Mouse (Mus musculus): ENCODE measurements around the gene C1qtnf4.

C1qtnf4 gene

GRCm38 (mm10) chr2:90931829-90932228, 46.2 kb downstream of the C1qtnf4 start:
- no peak for DNase-seq (ENCODE audit: low spot score)

GRCm38 (mm10) chr2:90932273-90932672, 46.6 kb downstream of the C1qtnf4 start:
- no peak for DNase-seq (ENCODE audit: low spot score)

GRCm38 (mm10) chr2:90938362-90938761, 52.7 kb downstream of the C1qtnf4 start:
- DNase-seq (ENCODE audit: low spot score): no peak

DNA sequence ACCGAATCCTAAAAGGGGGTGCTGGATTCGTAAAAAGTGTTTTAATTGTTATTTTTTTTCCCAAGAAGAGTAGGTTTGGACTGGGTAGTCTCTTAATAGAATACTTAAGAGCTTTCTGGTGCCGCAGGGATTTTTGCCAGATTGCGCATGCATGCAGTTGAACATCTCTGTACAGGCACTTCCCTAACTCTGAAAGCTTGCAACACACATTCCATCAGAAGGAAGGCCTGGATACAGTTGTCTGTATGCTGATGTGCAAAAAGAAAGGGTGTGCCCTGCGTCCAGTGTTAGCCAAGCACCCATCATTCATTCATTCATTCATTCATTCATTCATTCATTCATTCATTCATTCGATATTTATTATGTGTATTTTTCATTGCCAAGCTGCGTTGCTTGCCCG, 54.1 kb downstream of the C1qtnf4 start:
- no peak for DNase-seq (ENCODE audit: low spot score)

Data from testis, postnatal 10 days (tissue).